10 mouse cellular contexts compared by ENCODE assay signal in the genomic region with DNA sequence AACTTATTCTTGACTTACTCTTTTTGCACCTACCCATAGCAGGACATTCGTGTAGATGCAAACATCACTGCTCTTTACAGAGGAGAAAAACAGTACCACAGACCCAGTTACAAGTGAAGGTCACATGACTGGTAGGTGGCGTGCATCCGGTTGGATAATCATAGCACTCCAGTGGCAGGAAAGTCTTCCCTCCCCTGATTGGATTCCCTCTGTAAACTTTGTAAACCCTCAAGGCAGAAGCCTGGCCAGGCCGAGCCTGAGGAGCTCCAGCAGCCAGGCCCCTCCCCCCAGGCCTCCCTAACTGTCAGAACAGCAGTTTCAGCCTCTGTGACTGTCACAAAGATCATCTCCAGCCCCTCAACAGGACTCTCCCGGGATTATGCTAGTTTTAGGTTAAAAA. TPM values are rescaled to one million over a fixed set of nuclear protein-coding genes. Genes with fewer than 3 reads are reported as not detected.
DNase-seq lines count a peak whose midpoint lies in the region; ATAC-seq lines count a peak whose summit lies in the region.
"Had no signal": no experiment of that assay in that cellular context is flagged by ENCODE, and none has a peak within 500 bp of the region (broad histone marks: within the 10 kb centered on the region; RNA-seq: fewer than 3 reads in every experiment).

No protein-coding gene starts in this region.

- no peaks in the 10 kb centered on the region for H3K27me3 ChIP-seq in liver, embryonic 15.5 days
- H3K27me3 ChIP-seq in midbrain, embryonic 15.5 days (replicated peaks), result no peaks in the 10 kb centered on the region
- no peaks in the 10 kb centered on the region for H3K27me3 ChIP-seq in hindbrain, embryonic 16.5 days (replicated peaks; ENCODE audit: control insufficient read depth, insufficient read depth, low read length)
- H3K27me3 ChIP-seq: Patski had no signal

- H3K9ac ChIP-seq in liver, embryonic 15.5 days, result no peak overlapping the region
- H3K9ac ChIP-seq in midbrain, embryonic 15.5 days, result no peak overlapping the region
- no peak overlapping the region for H3K9ac ChIP-seq in hindbrain, embryonic 16.5 days (ENCODE audit: low read depth, low read length)

- intact Hi-C loops in heart, postnatal 25 days (cut with DNase I), result no loop called here

- 15% methylated on average over 5 of the region's 5 CpGs for WGBS in liver, embryonic 15.5 days (ENCODE audit: insufficient replicate concordance)
- 51% methylated on average over 5 of the region's 5 CpGs for WGBS in midbrain, embryonic 15.5 days
- 52% methylated on average over 5 of the region's 5 CpGs for WGBS in hindbrain, embryonic 16.5 days

- peak overlapping the region; percentile 40 for H3K4me2 ChIP-seq in liver, embryonic 15.5 days
- H3K4me2 ChIP-seq in midbrain, embryonic 15.5 days, result no peak overlapping the region
- no peak overlapping the region for H3K4me2 ChIP-seq in hindbrain, embryonic 16.5 days (ENCODE audit: low read length)

- H3K4me1 ChIP-seq in liver, embryonic 15.5 days (replicated peaks), result peaks cover 16% of the 10 kb centered on the region
- no peaks in the 10 kb centered on the region for H3K4me1 ChIP-seq in midbrain, embryonic 15.5 days
- no peaks in the 10 kb centered on the region for H3K4me1 ChIP-seq in hindbrain, embryonic 16.5 days (ENCODE audit: control insufficient read depth, insufficient read depth, low read depth, low read length)

- H3K9me3 ChIP-seq in liver, embryonic 15.5 days (replicated peaks), result no peaks in the 10 kb centered on the region
- H3K9me3 ChIP-seq in midbrain, embryonic 15.5 days, result no peaks in the 10 kb centered on the region
- 0 out of 2 replicates have a peak, but pooled peaks cover 2% of the 10 kb centered on the region for H3K9me3 ChIP-seq in hindbrain, embryonic 16.5 days (ENCODE audit: control insufficient read depth, low read length)

- no peak overlapping the region for H3K4me3 ChIP-seq in liver, embryonic 15.5 days (replicated peaks)
- no peak overlapping the region for H3K4me3 ChIP-seq in midbrain, embryonic 15.5 days
- no peak overlapping the region for H3K4me3 ChIP-seq in hindbrain, embryonic 16.5 days (ENCODE audit: low read length)
- H3K4me3 ChIP-seq: left cerebral cortex, adult 2 months had no signal

- H3K36me3 ChIP-seq in liver, embryonic 15.5 days (replicated peaks), result no peaks in the 10 kb centered on the region
- H3K36me3 ChIP-seq in midbrain, embryonic 15.5 days (replicated peaks), result no peaks in the 10 kb centered on the region
- 0 out of 2 replicates have a peak, but pooled peaks cover 3% of the 10 kb centered on the region for H3K36me3 ChIP-seq in hindbrain, embryonic 16.5 days (ENCODE audit: control insufficient read depth, insufficient read depth, low read length)

- peak; percentile 63 for ATAC-seq in liver, embryonic 15.5 days (ENCODE audit: insufficient read depth)
- no peak for ATAC-seq in midbrain, embryonic 15.5 days (replicated peaks)
- no peak for ATAC-seq in erythroblast, adult 5-6 weeks (replicated peaks; ENCODE audit: low FRiP score, poor library complexity, severe bottlenecking)
- no peak for ATAC-seq in hindbrain, embryonic 16.5 days
- ATAC-seq: Patski had no signal

- peak; percentile 29 to 70 for DNase-seq in urinary bladder, postnatal 36 days (ENCODE audit: low spot score in 2 of 2)
- no peak for DNase-seq in urinary bladder, postnatal 10 days (ENCODE audit: low spot score)
- peak; percentile 33 for DNase-seq in heart, postnatal 25 days (ENCODE audit: low spot score)
- peak; percentile 86 for DNase-seq in yolk sac, embryonic 10.5 days (ENCODE audit: low spot score)

- H3K27ac ChIP-seq in liver, embryonic 15.5 days (replicated peaks), result peak overlapping the region; percentile 62
- H3K27ac ChIP-seq in midbrain, embryonic 15.5 days, result no peak overlapping the region
- H3K27ac ChIP-seq in hindbrain, embryonic 16.5 days (ENCODE audit: low read depth, low read length), result no peak overlapping the region

RNA-seq across cellular contexts. Expression of a gene that starts 12.2 kb away (rescaled TPM):
- 10 to 100 TPM; 76.8 to 80.7 TPM for total RNA-seq in heart, postnatal 25 days (2021)
- polyA plus RNA-seq in liver, embryonic 15.5 days (2015; fragmentation: Nextera tagmentation; extraction: Ambion mirVana), result 26.3 and 28.5 TPM in 2 replicates
- polyA plus RNA-seq in midbrain, embryonic 15.5 days (2015; fragmentation: Nextera tagmentation; extraction: Ambion mirVana), result 91.9 and 98.4 TPM in 2 replicates
- total RNA-seq in erythroblast, adult 5-6 weeks (2015; ENCODE audit: low replicate concordance), result 2.3 TPM in 1 of 2 replicates, not detected in the other
- 1.9 and 16.4 TPM in 2 replicates for total RNA-seq in erythroblast, adult 5-6 weeks (2017; ENCODE audit: low replicate concordance)
- 77.3 and 84.0 TPM in 2 replicates for polyA plus RNA-seq in hindbrain, embryonic 16.5 days (2015; fragmentation: Nextera tagmentation; extraction: Ambion mirVana)

RNA-seq across cellular contexts. Expression of a gene that starts 12.6 kb away (rescaled TPM):
- total RNA-seq in heart, postnatal 25 days (2021), result 1 to 10 TPM in 1 of 2 experiments, under 1 TPM in 1; 0.65 to 1.2 TPM
- polyA plus RNA-seq in liver, embryonic 15.5 days (2015; fragmentation: Nextera tagmentation; extraction: Ambion mirVana), result 1.9 and 2.0 TPM in 2 replicates
- polyA plus RNA-seq in midbrain, embryonic 15.5 days (2015; fragmentation: Nextera tagmentation; extraction: Ambion mirVana), result 7.6 and 8.0 TPM in 2 replicates
- total RNA-seq in erythroblast, adult 5-6 weeks (2015; ENCODE audit: low replicate concordance), result 0.38 and 1.0 TPM in 2 replicates
- total RNA-seq in erythroblast, adult 5-6 weeks (2017; ENCODE audit: low replicate concordance), result 1.4 TPM in 1 of 2 replicates, not detected in the other
- polyA plus RNA-seq in hindbrain, embryonic 16.5 days (2015; fragmentation: Nextera tagmentation; extraction: Ambion mirVana), result 6.2 and 6.8 TPM in 2 replicates
